Mouse (Mus musculus) right cerebral cortex, adult 2 months (tissue): ENCODE measurements around the gene Pde4d.

Experiments used
- DNase-seq, 2 experiments: peaks; one replicate each; pipeline ENCODE4 v3.0.0; 2021 to 2022; ENCODE audit warnings: low spot score in 2 of 2

The Pde4d gene

GRCm38 (mm10) chr13:109491829-109492228 is 1042.1 kb downstream of the Pde4d start:
- DNase-seq, result no peak

GRCm38 (mm10) chr13:109500336-109500735 is 1050.6 kb downstream of the Pde4d start:
- DNase-seq, result no peak

GRCm38 (mm10) chr13:109502796-109503195 is 1053.0 kb downstream of the Pde4d start:
- no peak for DNase-seq

- no peak for DNase-seq
Measured at GRCm38 (mm10) chr13:109506754-109507153, 1057.0 kb downstream of the Pde4d start.

GRCm38 (mm10) chr13:109508472-109508871 is 1058.7 kb downstream of the Pde4d start:
- DNase-seq, result no peak

GRCm38 (mm10) chr13:109518194-109518593 is 1068.4 kb downstream of the Pde4d start:
- DNase-seq, result no peak

- DNase-seq, result no peak
Measured at GRCm38 (mm10) chr13:109519485-109519884, 1069.7 kb downstream of the Pde4d start.

- DNase-seq, result no peak
Measured at GRCm38 (mm10) chr13:109519966-109520646, 1070.4 kb downstream of the Pde4d start.

- DNase-seq, result no peak
Measured at GRCm38 (mm10) chr13:109533838-109534523, 1084.2 kb downstream of the Pde4d start.

- no peak for DNase-seq
Measured at GRCm38 (mm10) chr13:109534709-109535284, 1085.0 kb downstream of the Pde4d start.

GRCm38 (mm10) chr13:109536636-109537035 is 1086.9 kb downstream of the Pde4d start:
- DNase-seq, result no peak

GRCm38 (mm10) chr13:109539371-109539770 is 1089.6 kb downstream of the Pde4d start:
- no peak for DNase-seq

GRCm38 (mm10) chr13:109544646-109545045 is 1094.9 kb downstream of the Pde4d start:
- no peak for DNase-seq

GRCm38 (mm10) chr13:109546337-109546736 is 1096.6 kb downstream of the Pde4d start:
- no peak for DNase-seq

GRCm38 (mm10) chr13:109547006-109547587 is 1097.3 kb downstream of the Pde4d start:
- DNase-seq, result no peak

- DNase-seq, result peak; percentile 89
Measured at GRCm38 (mm10) chr13:109547700-109548099, 1098.0 kb downstream of the Pde4d start.

GRCm38 (mm10) chr13:109548263-109548662 is 1098.5 kb downstream of the Pde4d start:
- no peak for DNase-seq

- DNase-seq, result no peak
Measured at GRCm38 (mm10) chr13:109548771-109549555, 1099.2 kb downstream of the Pde4d start.

- DNase-seq, result no peak
Measured at GRCm38 (mm10) chr13:109551836-109552235, 1102.1 kb downstream of the Pde4d start.

- no peak for DNase-seq
Measured at GRCm38 (mm10) chr13:109555513-109555912, 1105.8 kb downstream of the Pde4d start.

GRCm38 (mm10) chr13:109556853-109557252 is 1107.1 kb downstream of the Pde4d start:
- no peak for DNase-seq
